Mouse (Mus musculus): ENCODE measurements at regions not wholly inside any gene's neighbourhood (a gene's known extent, or its start where the extent isn't known, plus 50 kb on each side); places are given as distances from the start of the nearest gene placed in this dataset.

- DNase-seq (ENCODE audit: extremely low spot score in 1 of 2, low spot score in 1 of 2) = no peak
Observed at GRCm38 (mm10) chr7:114912109-114912508, 168.6 kb downstream of the Insc start.

DNA sequence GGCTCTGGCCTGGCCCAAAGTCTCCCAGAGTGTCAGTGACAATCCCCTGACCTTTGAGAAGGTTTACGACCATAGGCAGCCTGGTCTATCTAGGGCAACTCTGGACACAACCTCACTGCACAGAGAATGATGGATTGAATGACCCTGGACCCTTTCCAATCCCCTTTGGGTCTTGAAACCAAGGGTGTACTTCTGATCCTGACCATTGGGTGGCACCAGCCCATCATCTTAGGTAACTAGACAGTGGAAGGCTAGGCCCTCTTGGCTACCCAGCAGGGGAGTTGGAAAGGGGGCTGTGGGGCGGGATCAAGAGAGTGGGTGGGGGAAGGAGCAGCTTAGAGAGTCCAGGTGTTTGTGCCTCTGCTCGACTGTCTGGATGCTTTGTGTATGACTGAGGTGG lies 178.7 kb downstream of the Insc start:
- peak; percentile 66 to 82 for DNase-seq (ENCODE audit: extremely low spot score in 1 of 2, low spot score in 1 of 2)

- no peak for DNase-seq (ENCODE audit: extremely low spot score in 1 of 2, low spot score in 1 of 2)
Observed at GRCm38 (mm10) chr7:114933861-114934260, 190.4 kb downstream of the Insc start.

GRCm38 (mm10) chr7:114950759-114951158 lies 207.3 kb downstream of the Insc start:
- DNase-seq (ENCODE audit: extremely low spot score in 1 of 2, low spot score in 1 of 2) = no peak

GRCm38 (mm10) chr7:114963206-114963605 lies 219.7 kb downstream of the Insc start:
- no peak for DNase-seq (ENCODE audit: extremely low spot score in 1 of 2, low spot score in 1 of 2)

GRCm38 (mm10) chr7:114965923-114966322 lies 222.4 kb downstream of the Insc start:
- no peak for DNase-seq (ENCODE audit: extremely low spot score in 1 of 2, low spot score in 1 of 2)

GRCm38 (mm10) chr7:114986481-114986880 lies 243.0 kb downstream of the Insc start:
- peak in 1 of 2 experiments; percentile 5 for DNase-seq (ENCODE audit: extremely low spot score in 1 of 2, low spot score in 1 of 2)

GRCm38 (mm10) chr7:114991255-114991654 lies 247.8 kb downstream of the Insc start:
- DNase-seq (ENCODE audit: extremely low spot score in 1 of 2, low spot score in 1 of 2) = no peak

DNA sequence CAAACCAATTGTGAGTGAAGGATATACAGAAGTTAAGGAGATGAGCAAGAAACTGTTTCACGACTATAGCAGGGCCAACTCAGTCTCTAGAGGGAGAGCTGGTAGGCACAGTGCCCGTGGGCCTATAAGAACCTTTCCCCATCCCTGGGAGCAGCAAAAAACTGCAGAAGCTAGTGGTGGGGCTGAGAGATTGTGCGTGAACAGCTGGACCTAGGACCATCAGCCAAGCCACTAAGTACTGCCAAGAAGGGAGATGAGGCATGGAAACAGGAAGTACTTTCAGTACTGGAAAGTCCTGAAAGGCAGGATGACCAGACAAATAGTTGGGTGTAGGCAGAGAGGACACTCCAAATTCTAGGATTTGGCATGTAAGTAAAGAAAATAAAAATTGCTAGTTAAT lies 248.9 kb downstream of the Insc start:
- DNase-seq (ENCODE audit: extremely low spot score in 1 of 2, low spot score in 1 of 2) = no peak

DNA sequence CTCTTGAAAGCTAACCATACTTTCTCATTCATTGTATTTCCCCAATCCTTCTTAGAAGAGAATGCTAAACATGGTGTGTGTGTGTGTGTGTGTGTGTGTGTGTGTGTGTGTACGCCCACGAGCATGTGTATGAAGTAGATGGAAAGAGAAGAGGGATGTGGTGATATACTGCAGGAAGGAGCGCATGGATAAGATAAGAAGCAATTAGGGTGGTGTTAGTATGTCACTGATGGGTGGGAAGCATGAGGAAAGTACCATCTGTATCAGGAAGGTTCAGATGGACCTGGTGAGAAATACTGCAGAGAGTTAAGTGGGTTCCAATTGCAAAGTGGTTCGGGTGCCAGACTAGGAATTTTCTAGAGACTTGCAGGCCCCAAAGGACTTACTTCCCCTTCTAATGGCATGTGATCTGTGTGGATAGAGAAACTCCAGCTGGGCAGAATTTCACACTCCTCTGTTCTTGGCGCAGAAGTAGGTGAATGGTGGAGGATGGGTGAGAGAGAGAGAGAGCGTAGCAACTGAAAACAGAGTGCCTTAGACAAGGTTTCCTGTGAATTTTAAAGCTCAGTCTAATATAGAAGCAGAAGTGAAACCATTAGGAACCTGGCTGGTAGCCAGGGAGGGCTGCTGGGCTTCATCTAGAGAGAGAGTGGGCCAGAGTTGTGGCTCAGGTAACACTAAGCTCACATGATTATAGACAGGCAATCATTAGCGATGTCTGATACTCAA lies 257.5 kb downstream of the Insc start:
- peak in 1 of 2 experiments; percentile 4 for DNase-seq (ENCODE audit: extremely low spot score in 1 of 2, low spot score in 1 of 2)

DNA sequence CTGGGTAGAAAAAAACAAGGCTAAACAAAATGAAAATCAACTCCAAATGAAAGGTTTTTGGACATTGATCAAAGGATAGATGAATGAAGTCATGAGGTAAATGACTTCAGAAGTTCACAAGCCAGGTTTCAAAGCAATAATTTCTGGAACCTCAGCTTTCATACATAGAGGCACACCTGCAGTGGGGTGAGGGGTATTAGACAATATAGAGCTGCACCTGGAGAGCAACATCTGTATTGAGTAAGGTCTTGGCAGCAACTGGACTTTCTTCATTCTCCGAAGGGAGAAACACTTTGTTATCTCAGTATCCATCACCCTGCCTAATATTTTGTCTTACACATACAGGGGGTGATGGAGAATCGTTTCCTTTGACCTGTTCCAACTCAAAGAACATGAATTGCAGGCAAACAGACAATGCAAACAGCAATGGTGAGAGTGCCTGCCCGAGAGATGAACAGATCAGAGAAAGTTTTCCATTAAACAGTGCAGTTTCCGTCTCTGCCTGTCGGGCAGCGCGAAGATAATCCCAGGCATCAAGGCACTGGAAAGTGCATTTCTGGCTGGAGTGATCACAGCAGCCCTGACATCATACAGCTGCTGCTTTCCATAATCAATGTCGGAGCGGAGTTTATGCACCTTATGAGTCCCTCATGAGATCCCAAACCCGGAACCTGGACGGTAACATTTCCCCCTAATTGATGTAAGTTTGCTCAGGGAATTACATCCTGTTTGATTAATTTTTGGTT lies 270.9 kb downstream of the Insc start:
- no peak for DNase-seq (ENCODE audit: extremely low spot score in 1 of 2, low spot score in 1 of 2)

GRCm38 (mm10) chr7:115019369-115019958 lies 276.0 kb downstream of the Insc start:
- DNase-seq (ENCODE audit: extremely low spot score in 1 of 2, low spot score in 1 of 2) = no peak

GRCm38 (mm10) chr7:115020023-115020422 lies 276.5 kb downstream of the Insc start:
- DNase-seq (ENCODE audit: extremely low spot score in 1 of 2, low spot score in 1 of 2) = no peak

GRCm38 (mm10) chr7:115025803-115026202 lies 282.3 kb downstream of the Insc start:
- no peak for DNase-seq (ENCODE audit: extremely low spot score in 1 of 2, low spot score in 1 of 2)

- peak in 1 of 2 experiments; percentile 8 for DNase-seq (ENCODE audit: extremely low spot score in 1 of 2, low spot score in 1 of 2)
Observed at GRCm38 (mm10) chr7:115027685-115028084, 284.2 kb downstream of the Insc start.

DNA sequence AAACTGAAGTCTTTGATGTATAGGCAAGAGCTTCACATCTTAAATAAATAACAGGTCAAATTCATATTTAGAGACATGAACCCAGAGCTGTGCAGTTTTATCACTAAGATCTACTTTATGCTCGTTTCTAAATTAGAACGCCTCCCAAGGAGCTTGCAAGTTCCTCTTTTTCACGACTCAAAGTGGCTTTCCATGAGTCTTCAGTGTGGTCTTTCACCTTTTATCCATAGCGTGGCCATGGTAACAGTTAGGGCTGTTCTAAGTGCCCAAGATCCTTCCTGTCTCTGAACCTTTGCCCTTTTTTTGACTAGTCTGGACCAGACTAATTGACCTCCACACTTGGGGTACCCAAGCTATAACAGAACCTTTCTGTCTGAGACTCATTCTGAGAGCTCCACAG lies 290.5 kb downstream of the Insc start:
- no peak for DNase-seq (ENCODE audit: extremely low spot score in 1 of 2, low spot score in 1 of 2)

DNA sequence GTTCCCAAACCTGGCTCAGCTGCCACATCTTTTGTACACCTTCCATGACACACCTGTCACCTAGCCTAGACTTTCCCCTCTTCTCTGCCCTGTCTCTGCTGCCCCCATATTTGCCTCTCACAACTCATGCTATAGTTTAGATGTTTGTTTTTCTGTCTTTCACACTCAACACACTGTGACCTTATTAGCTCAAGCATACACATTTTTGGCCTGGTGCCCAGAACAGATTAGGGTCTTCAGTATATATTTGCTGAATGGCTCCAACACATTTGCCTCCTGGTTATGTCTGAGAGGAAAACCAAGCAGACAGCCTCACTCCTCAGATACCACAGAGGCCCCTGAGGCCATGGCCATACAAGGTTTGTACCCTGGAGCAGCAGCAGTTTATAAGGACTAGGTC lies 312.0 kb downstream of the Insc start:
- no peak for DNase-seq (ENCODE audit: extremely low spot score in 1 of 2, low spot score in 1 of 2)

DNA sequence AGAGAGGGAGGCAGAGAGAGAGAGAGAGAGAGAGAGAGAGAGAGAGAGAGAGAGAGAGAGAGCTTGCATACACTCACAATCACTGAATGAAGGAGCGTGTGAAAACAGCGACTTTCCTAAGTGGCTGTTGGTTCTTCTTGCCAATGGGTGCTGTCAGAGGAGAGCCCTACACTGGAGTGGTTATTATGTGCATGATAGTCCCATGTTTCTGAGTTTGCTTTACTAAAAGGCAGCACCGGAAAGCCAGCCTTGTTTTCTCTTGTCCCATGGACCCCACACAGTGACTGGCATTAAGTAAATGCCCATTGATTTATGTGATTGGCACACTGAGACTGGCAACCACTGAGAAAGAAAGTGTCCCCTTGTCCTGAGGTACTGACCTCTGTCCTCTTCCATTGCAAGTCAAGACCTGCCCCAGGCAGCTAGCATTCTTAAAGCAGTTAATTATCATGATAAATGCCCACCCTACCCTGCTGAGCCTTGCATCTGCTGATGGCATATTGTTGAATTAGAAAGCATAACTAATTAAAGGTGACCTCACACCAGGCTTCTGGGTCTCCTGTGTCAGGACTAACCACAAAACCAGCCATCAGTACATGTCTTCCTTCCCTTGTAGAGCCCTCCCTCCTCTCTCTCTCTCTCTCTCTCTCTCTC lies 313.6 kb downstream of the Insc start:
- no peak for DNase-seq (ENCODE audit: extremely low spot score in 1 of 2, low spot score in 1 of 2)

- no peak for DNase-seq (ENCODE audit: extremely low spot score in 1 of 2, low spot score in 1 of 2)
Observed at GRCm38 (mm10) chr7:115057736-115058135, 314.2 kb downstream of the Insc start.

GRCm38 (mm10) chr7:115060171-115060570 lies 316.7 kb downstream of the Insc start:
- DNase-seq (ENCODE audit: extremely low spot score in 1 of 2, low spot score in 1 of 2) = no peak

- no peak for DNase-seq (ENCODE audit: extremely low spot score in 1 of 2, low spot score in 1 of 2)
Observed at GRCm38 (mm10) chr7:115062817-115063216, 319.3 kb downstream of the Insc start.
